Mouse (Mus musculus) forebrain, embryonic 16.5 days (tissue): Measurements from ENCODE around the gene Cidec. TPM values are rescaled to one million over a fixed set of nuclear protein-coding genes. Genes with fewer than 3 reads are reported as not detected.

Experiments used
- ATAC-seq: fragments of 200-750 bp; cut with Nextera tagmentation; 2 replicates; pipeline ENCODE4 v1.8.0; 2017; ENCODE audit warnings: mild to moderate bottlenecking, moderate library complexity
- H3K27ac ChIP-seq: fragments of 300-500 bp; sonication (generic); 2 replicates; pipeline ENCODE4 v1.5.1; 2014; ENCODE audit warnings: low read length, control low read depth
- H3K27me3 ChIP-seq: fragments of 300-500 bp; sonication (generic); replicated peaks from 2 replicates; pipeline ENCODE4 v1.6.1; 2014; ENCODE audit warnings: low read length; ENCODE audit not compliant: control insufficient read depth, insufficient read depth
- H3K36me3 ChIP-seq: fragments of 300-500 bp; sonication (generic); 2 replicates; pipeline ENCODE4 v1.6.1; 2014; ENCODE audit not compliant: control insufficient read depth, insufficient read depth
- H3K4me1 ChIP-seq: fragments of 300-500 bp; sonication (generic); replicated peaks from 2 replicates; pipeline ENCODE4 v1.6.1; 2014; ENCODE audit warnings: low read length; ENCODE audit not compliant: control insufficient read depth, insufficient read depth
- H3K4me2 ChIP-seq: fragments of 300-500 bp; sonication (generic); 2 replicates; pipeline ENCODE4 v1.6.1; 2014; ENCODE audit warnings: mild to moderate bottlenecking, low read length, control low read depth
- H3K4me3 ChIP-seq: fragments of 300-500 bp; sonication (generic); replicated peaks from 2 replicates; pipeline ENCODE4 v1.5.1; 2014; ENCODE audit warnings: mild to moderate bottlenecking, low read length, control low read depth
- H3K9ac ChIP-seq: fragments of 300-500 bp; sonication (generic); replicated peaks from 2 replicates; pipeline ENCODE4 v1.6.1; 2014; ENCODE audit warnings: low read depth, low read length, control low read depth
- H3K9me3 ChIP-seq: fragments of 300-500 bp; sonication (generic); 2 replicates; pipeline ENCODE4 v1.6.1; 2016; ENCODE audit warnings: low read length; ENCODE audit not compliant: control insufficient read depth
- WGBS: fragments of 180-500 bp; shearing (Covaris S2); extraction: QIAGEN DNeasy Blood & Tissue Kit; methylation state at CpG from one replicate; pipeline ENCODE4 v1.1.7; 2014; 5-methylcytosine and 5-hydroxymethylcytosine counted together
- polyA plus RNA-seq: library from polyadenylated mRNA; unstranded; fragments of >200 nt; fragmentation: Nextera tagmentation; extraction: Ambion mirVana; gene quantifications from 2 replicates; pipeline ENCODE4 v1.2.1, GENCODE M21; 2015

The Cidec gene
- polyA plus RNA-seq, 1 experiment from 2014 or later: not detected

DNA sequence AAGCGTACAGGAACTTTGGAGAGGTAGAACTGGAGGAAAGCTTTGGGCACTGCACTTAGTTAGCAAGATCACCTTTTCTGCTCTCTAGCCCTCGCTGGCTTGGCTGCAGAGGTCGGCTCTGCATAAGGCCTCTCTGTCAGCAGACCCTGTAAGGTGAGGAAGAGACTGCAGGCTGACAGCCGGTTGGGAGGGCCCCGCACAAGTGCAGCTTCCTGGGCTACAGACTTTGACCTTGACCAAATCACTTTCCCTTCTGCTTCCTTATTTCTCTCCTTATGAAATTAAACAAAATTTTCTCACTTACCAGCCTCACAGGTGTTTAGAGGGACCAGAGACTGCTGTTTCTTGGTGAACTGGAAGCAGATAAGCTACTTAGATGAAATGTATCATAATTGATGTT, 19.4 kb upstream of the Cidec start:
- WGBS: 78% methylated on average over 5 of the region's 5 CpGs
- H3K27me3 ChIP-seq: no peaks in the 10 kb centered on the region
- H3K9ac ChIP-seq: no peak overlapping the region
- H3K27ac ChIP-seq: no peak overlapping the region
- ATAC-seq: no peak
- H3K4me1 ChIP-seq: peaks cover 5% of the 10 kb centered on the region; the same call in 1 of the 2 replicates
- H3K9me3 ChIP-seq: no peaks in the 10 kb centered on the region
- H3K4me3 ChIP-seq: no peak overlapping the region
- no peak overlapping the region for H3K4me2 ChIP-seq
- H3K36me3 ChIP-seq: no peaks in the 10 kb centered on the region

DNA sequence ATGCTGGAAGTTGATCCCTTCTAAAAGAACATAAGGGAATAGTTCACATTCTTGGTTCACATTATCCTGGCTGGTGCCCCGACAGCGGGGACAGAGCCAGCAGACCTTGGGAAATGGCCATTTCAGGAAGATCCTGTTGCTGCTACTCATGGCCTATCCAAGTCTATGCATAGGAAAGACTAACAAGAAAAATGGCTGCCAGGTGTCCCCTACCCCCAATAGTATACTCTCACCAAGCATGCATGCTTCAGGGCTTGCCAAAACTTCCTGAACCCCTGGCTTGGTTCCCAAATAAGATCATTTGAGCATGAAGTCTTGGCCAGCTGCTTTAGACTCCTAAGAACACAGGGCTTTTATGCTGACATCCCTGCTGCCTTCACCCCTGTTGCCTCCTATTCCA, 16.3 kb upstream of the Cidec start:
- H3K9ac ChIP-seq: no peak overlapping the region
- 75% methylated on average over 2 of the region's 2 CpGs for WGBS
- no peak overlapping the region for H3K4me3 ChIP-seq
- no peaks in the 10 kb centered on the region for H3K27me3 ChIP-seq
- H3K4me2 ChIP-seq: no peak overlapping the region
- H3K27ac ChIP-seq: no peak overlapping the region
- peak; percentile 54; the same call in 1 of the 2 replicates for ATAC-seq
- no peaks in the 10 kb centered on the region for H3K9me3 ChIP-seq
- peaks cover 5% of the 10 kb centered on the region; the same call in 1 of the 2 replicates for H3K4me1 ChIP-seq
- H3K36me3 ChIP-seq: peaks cover 11% of the 10 kb centered on the region

DNA sequence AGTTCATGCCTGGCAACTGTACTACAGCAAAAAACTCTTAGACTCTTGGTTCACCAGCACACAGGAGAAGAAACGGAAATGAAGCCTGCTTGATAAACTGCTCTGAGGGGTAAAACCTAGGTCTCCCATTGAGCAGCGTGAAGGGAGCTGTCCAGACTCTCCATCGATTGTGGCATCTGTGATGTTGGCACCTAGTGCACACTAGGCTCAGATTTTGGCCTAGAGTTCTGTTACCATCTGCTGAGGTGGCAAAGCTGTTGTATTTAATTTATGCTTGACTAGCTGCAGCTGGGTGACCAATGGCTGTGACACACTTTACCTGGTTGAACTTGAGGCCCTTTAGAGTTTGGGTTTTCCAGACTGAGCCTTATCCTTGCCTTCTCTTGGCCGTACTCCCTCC, 12.1 kb upstream of the Cidec start:
- no peak overlapping the region for H3K4me2 ChIP-seq
- H3K4me1 ChIP-seq: peaks cover 13% of the 10 kb centered on the region
- no peaks in the 10 kb centered on the region for H3K27me3 ChIP-seq
- WGBS: 80% methylated on average over 4 of the region's 4 CpGs
- H3K4me3 ChIP-seq: no peak overlapping the region
- H3K9me3 ChIP-seq: no peaks in the 10 kb centered on the region
- H3K9ac ChIP-seq: no peak overlapping the region
- peaks cover 11% of the 10 kb centered on the region for H3K36me3 ChIP-seq
- H3K27ac ChIP-seq: no peak overlapping the region
- ATAC-seq: peak; percentile 52; the same call in 1 of the 2 replicates

DNA sequence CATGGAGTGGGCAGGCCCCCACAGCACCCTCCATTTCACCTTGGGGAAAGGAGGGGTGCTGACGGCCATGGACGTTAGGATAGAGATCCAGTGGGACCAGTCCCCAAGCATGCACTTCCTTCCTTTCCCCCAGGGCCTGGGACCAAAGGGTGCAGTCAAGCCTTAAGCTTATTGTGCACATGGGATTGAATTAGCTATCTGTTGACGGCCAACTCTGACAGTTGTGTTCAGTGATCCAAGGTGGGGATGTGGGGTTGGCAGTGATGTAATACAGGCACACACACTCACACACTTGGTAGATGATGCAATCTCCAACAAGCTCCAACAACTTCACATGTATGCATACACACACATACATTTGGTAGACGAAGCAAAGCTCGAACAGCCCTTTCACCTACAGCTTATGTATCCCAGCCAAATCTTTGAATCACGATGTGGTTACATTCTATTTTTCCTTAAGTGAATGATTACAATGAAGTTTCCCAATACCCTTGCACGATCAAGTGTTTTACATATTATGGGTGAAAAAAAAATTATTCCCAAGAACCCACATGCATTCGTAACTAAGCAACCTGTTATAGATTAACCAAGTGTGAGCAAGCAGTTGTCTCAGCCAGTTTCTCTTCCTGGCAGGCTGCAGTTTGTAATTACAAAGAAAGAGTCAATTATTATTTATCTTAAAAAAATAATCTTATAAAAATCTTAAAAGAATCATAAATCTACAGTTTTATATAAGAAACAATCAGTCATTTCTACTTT, 8.8 kb upstream of the Cidec start:
- WGBS: 89% methylated on average over 6 of the region's 8 CpGs
- peaks cover 11% of the 10 kb centered on the region for H3K36me3 ChIP-seq
- H3K4me3 ChIP-seq: no peak overlapping the region
- no peak for ATAC-seq
- H3K27me3 ChIP-seq: no peaks in the 10 kb centered on the region
- no peak overlapping the region for H3K27ac ChIP-seq
- no peak overlapping the region for H3K4me2 ChIP-seq
- H3K9me3 ChIP-seq: no peaks in the 10 kb centered on the region
- H3K4me1 ChIP-seq: peaks cover 11% of the 10 kb centered on the region
- H3K9ac ChIP-seq: no peak overlapping the region

DNA sequence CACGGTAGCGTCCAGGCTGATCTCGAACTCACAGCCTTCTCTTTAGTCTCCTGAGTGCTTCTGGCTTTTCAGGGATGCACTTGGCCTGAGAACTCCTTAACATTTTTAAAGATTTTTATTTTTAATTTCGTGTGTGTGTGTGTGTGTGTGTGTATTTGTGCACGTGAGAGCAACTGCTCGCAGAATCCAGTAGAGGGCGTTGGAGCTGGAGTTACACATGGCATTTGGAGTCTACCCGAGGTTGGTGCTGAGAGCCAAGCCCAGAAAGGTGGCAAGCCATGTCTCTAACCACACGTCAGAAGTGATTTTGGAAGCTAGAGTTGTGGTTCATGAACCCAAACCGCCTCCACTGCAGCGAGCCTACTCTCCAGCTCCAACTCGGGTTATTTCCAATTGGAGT, 7.5 kb upstream of the Cidec start:
- peak overlapping the region; percentile 76 for H3K9ac ChIP-seq
- no peak for ATAC-seq
- no peaks in the 10 kb centered on the region for H3K27me3 ChIP-seq
- H3K4me2 ChIP-seq: peak overlapping the region; percentile 81
- WGBS: 47% methylated on average over 12 of the region's 12 CpGs
- H3K27ac ChIP-seq: no peak overlapping the region
- H3K4me3 ChIP-seq: peak overlapping the region; percentile 91
- H3K9me3 ChIP-seq: no peaks in the 10 kb centered on the region
- peaks cover 9% of the 10 kb centered on the region for H3K36me3 ChIP-seq
- H3K4me1 ChIP-seq: peaks cover 11% of the 10 kb centered on the region

DNA sequence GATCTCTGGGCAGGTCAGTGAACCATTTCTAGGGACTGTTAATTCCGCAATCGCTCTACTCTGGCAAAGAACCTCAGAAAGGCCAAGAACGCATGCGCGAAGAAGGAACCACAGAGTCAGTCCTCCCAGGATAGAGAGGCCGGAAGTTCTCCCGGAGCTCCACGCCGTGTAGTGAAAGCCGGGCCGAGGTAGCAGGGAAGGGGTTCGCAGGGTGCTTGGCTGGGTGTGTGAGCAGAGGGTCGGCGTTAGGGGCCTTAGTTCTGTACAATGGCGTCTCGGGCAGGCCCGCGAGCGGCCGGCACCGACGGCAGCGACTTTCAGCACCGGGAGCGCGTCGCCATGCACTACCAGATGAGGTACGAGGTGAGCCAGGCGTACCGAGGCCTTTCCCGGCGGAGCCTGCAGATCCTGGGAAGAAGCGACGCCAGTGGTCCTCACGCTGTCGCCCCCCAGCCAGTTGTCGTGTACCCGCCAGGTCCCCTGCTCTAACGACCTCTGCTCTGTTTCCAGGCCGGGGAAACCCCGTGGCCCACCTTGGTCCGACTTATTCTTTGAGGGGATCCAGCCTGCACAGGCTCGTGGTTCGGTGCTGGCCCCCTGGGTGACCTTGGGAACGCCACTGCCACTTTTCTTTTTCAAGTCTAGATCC, 7.0 kb upstream of the Cidec start, which contains the start of gene Jagn1:
Gene Jagn1 (plus strand): TSS at position 128 of the 649 bp plus-strand sequence.
- no peaks in the 10 kb centered on the region for H3K27me3 ChIP-seq
- H3K4me2 ChIP-seq: peak within 1 kb of the TSS; percentile 81
- 1% methylated on average over 45 of the region's 45 CpGs for WGBS
- peaks cover 11% of the 10 kb centered on the region for H3K4me1 ChIP-seq
- H3K4me3 ChIP-seq: peak within 1 kb of the TSS; percentile 91
- peak within 1 kb of the TSS; percentile 76 for H3K9ac ChIP-seq
- H3K27ac ChIP-seq: peak within 1 kb of the TSS; percentile 46
- H3K36me3 ChIP-seq: peaks cover 5% of the 10 kb centered on the region; the same call in 1 of the 2 replicates
- no peaks in the 10 kb centered on the region for H3K9me3 ChIP-seq
- ATAC-seq: peak; percentile 97

DNA sequence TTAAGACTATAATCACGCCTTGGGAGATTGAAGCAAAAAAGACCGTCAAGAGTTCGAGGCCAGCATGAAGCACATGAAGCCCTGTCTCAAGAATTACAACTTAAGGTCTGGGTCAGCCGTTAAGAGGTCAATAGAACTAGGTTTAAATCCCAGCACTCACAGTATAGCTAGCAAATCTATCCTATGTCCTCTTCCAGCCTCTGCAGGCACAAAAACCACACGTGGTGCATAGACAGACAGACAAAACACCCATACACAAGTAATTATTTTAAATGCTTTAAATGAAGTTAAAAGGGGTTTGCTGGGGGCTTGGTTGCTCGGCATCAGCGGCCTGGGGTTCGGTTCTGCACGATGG, 6.5 kb upstream of the Cidec start:
- H3K27me3 ChIP-seq: no peaks in the 10 kb centered on the region
- ATAC-seq: peak; percentile 44
- peak overlapping the region; percentile 46; the same call in 1 of the 2 replicates for H3K27ac ChIP-seq
- H3K4me1 ChIP-seq: peaks cover 11% of the 10 kb centered on the region
- H3K9me3 ChIP-seq: no peaks in the 10 kb centered on the region
- H3K4me2 ChIP-seq: peak overlapping the region; percentile 81
- H3K4me3 ChIP-seq: peak overlapping the region; percentile 91
- H3K36me3 ChIP-seq: peaks cover under 1% of the 10 kb centered on the region; the same call in 1 of the 2 replicates
- H3K9ac ChIP-seq: peak overlapping the region; percentile 76
- WGBS: 41% methylated on average over 9 of the region's 9 CpGs

DNA sequence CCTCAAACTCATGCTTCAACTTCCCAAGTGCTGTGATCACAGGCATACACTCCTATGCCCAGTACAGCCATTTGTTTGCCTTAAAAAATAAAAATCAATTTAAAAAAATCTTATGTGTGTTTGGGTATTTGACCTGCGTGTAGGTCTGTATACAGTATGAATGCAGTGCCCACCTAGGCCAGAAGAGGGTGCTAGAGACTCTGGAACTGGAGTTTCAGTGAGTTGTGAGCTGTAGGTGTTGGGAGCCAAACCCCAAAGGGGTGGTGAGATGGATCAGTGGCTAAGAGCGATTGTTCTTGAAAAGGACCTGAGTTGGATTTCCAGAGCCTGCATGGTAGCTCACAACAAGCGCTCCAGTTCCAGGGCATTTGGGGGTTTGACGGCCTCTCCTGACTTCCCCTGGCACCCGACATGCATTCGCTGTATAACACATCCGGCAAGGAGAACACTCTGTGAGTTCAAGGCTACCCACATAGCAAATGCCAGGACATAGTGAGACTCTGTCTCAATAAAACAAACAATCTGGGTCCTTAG, 5.7 kb upstream of the Cidec start:
- Histone ChIP-seq H3K4me3 (no peak overlapping the region), H3K4me1 (peaks cover 11% of the 10 kb centered on the region), H3K27me3 (no peaks in the 10 kb centered on the region), H3K9me3 (no peaks in the 10 kb centered on the region), H3K9ac (no peak overlapping the region), H3K36me3 (no peaks in the 10 kb centered on the region), H3K4me2 (no peak overlapping the region), H3K27ac (no peak overlapping the region)
- 0 out of 2 replicates have a peak, but pooled peaks have one; percentile 14 for ATAC-seq
- WGBS: 51% methylated on average over 7 of the region's 7 CpGs

DNA sequence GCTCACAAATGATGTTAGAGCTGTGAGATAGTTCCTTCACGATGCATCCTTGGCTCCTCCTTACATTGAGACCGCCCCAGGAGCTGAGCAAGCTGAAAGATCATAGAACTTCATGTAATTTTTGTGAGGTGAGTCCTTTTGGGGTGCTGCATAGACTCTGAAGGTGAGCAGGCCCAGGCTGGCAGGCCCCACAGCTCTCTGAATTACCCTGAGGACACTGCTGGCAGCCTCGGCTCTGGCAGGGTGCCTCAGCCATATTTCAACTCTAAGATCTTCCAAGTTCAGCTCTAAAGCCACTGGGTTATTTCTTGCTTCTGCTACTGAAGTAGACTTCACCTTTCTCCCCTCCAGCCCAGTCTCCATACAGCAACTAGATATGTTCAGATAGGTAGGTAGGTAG, 5.1 kb upstream of the Cidec start:
- Histone ChIP-seq H3K9me3 (no peaks in the 10 kb centered on the region), H3K27me3 (no peaks in the 10 kb centered on the region), H3K4me2 (no peak overlapping the region), H3K27ac (no peak overlapping the region), H3K9ac (no peak overlapping the region), H3K4me3 (no peak overlapping the region), H3K4me1 (peaks cover 11% of the 10 kb centered on the region), H3K36me3 (no peaks in the 10 kb centered on the region)
- no peak for ATAC-seq
- WGBS: 82% methylated on average over 3 of the region's 3 CpGs
